Mouse (Mus musculus) gonadal fat pad, adult 2 months (tissue): ENCODE results near the gene Med24. TPM values are rescaled to one million over a fixed set of nuclear protein-coding genes. Genes with fewer than 3 reads are reported as not detected.

Experiments used
- DNase-seq: peaks from one replicate; pipeline ENCODE4 v3.0.0-alpha.2; 2012; ENCODE audit warnings: low read depth
- polyA plus RNA-seq: library from polyadenylated mRNA; depleted of rRNA; stranded (reverse); fragments of >200 nt; gene quantifications from 2 replicates; pipeline ENCODE4 v1.2.3, GENCODE M21; 2012; rRNA removed

The Med24 gene
- polyA plus RNA-seq, result 77.3 and 78.0 TPM in 2 replicates

- no peak for DNase-seq
Observed at GRCm38 (mm10) chr11:98729119-98729588, at the start of gene Med24. TSS of gene Med24 (minus strand) at chr11:98729435.

DNA sequence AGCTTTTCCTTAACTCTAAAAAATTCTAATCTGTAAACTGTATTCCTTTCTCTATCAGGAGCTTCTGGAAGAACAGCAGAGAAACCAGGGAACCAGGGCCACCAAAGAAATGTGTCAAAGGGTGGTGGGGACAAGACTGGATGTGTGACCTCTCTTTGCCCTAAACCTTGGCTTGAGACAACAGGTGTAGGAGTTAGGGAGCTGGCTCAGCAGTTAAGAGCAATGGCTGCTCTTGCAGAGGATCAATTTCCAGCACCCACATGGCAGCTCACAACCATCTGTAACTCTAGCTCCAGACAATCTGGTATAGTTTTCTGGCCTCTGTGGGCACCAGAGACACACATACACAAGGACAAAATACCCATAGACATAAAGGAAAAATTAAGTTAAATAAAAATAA, 48.7 kb upstream of the Med24 start:
- no peak for DNase-seq

DNA sequence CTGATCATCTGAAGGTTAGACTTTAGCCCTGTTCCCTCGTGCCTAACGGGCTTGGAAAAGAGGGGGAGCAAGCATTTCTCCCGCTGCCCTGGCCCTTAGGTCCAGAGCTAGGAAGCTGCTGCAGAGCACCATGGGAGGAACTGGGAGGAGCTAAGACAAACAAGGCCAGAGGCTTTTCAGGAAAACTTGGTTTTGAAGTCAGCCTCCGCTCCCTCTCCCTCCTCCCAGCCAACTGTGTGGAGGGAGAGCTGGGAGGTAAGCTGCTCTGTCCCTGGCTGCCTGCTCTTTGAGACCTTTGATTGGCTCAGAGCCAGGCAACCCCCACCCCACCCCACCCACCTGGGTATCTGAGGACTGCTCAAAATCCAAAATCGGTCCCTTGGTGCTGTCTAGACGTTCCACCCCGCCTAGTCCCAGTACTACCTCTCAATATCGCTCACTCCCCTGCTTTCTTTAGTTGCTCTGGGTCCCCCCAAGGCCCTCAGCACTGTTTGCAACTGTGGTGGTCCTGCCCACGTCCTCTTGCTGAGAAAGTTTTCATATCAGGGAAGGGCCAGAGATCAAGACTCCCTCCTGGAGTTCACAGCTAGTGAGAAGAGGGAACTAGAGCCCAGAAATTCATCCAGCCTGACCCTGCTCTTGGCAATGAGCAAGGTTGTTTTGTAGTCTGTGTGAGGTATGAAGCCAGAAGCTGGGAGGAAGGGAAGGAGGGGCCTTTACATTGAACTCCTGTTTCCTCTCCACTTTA, 47.8 kb upstream of the Med24 start:
- no peak for DNase-seq

- DNase-seq, result no peak
Observed at GRCm38 (mm10) chr11:98776052-98776764, 47.0 kb upstream of the Med24 start.

DNA sequence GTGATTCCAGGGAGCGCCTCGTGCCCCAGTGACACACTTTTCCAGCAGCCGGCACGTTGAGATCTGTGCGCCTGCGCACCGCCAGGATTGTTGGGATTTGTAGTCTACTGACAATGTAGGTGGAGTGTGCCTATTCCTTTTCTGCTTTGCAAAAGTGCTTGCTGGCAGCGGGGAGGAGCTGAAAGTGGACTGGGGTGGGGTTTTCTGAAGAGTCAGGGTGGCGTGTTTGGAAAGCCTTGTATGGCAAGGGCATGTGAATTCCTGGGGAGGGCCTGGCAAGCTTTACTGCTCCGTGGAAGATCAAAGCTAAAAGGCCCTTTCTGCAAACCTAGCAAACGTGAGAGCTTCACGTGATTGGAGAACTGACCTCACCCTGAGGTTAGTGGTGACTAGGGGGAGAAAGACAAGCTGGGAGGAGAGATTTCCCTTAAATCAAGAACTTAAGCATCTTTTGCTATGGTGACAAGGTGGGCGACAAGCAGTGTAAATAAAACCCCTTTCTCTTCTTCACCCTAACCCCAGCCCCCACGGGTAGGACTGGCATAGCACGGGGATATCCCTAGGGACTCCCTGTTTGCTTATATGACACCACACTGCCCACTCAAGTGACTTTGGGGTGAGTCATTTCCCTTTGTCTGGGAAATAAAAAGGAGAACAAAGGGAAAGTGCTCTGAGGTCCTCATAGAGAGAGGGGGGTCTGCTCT, 46.3 kb upstream of the Med24 start:
- DNase-seq, result no peak

GRCm38 (mm10) chr11:98774582-98775347, 45.5 kb upstream of the Med24 start, which contains the start of gene Nr1d1:
TSS of gene Nr1d1 (minus strand) at chr11:98775333.
- no peak for DNase-seq

GRCm38 (mm10) chr11:98773635-98774295, 44.5 kb upstream of the Med24 start:
- DNase-seq, result no peak

GRCm38 (mm10) chr11:98772667-98773171, 43.5 kb upstream of the Med24 start:
- no peak for DNase-seq

DNA sequence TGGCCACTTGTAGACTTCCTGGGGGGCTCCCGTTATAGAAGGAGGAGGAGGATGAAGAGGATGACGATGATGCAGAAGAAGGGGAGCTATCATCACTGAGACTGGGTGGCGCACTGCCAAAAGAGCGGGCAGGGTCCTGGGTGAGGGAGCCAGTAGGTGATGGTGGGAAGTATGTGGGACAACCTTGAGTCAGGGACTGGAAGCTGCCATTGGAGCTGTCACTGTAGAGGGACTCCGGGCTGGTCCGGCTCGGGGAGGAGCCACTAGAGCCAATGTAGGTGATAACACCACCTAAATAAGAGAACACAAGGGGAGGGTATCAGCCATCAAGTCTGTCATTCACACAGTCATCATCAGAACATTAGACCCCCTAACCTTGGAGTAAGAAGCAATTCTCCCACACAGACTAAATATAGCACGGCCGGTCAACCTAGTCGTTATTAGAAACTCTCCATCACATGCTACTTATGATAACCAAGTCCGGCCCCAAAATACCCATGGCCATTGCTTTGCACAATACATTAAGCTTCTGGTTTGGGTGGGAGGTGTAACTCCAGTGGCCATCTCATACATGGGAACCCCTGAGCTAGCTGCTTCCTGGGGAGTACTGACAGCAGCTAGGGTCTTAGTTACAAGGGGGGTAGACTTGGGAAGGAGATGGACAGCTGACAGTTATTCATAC, 42.8 kb upstream of the Med24 start:
- no peak for DNase-seq

- DNase-seq, result no peak
Observed at GRCm38 (mm10) chr11:98771131-98771530, 41.9 kb upstream of the Med24 start.

- DNase-seq, result no peak
Observed at GRCm38 (mm10) chr11:98770096-98770975, 41.1 kb upstream of the Med24 start.

- no peak for DNase-seq
Observed at GRCm38 (mm10) chr11:98769007-98769954, 40.0 kb upstream of the Med24 start.

- no peak for DNase-seq
Observed at GRCm38 (mm10) chr11:98768127-98769006, 39.1 kb upstream of the Med24 start.

GRCm38 (mm10) chr11:98767713-98768112, 38.5 kb upstream of the Med24 start:
- DNase-seq, result no peak

GRCm38 (mm10) chr11:98767276-98767675, 38.0 kb upstream of the Med24 start:
- no peak for DNase-seq

DNA sequence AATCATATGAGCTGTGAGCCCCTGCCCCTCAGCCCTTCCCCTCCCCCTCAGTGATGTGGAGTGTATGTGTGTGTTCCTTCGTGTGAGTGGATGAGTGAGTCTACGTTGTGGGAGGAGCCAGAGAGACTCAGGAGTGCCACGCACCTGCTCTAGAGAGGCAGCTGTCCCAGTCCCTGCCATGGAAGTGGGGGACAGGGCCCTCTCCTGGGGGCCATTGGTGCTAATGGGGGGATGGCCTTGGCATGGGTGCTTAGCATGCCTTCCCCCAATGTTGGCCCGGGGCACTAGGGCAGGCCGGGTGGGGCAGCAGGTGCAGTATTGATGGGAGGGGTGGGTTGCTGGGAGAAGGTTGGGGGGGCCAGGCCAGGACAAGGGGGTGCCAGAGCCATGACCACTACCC, 37.6 kb upstream of the Med24 start:
- no peak for DNase-seq

DNA sequence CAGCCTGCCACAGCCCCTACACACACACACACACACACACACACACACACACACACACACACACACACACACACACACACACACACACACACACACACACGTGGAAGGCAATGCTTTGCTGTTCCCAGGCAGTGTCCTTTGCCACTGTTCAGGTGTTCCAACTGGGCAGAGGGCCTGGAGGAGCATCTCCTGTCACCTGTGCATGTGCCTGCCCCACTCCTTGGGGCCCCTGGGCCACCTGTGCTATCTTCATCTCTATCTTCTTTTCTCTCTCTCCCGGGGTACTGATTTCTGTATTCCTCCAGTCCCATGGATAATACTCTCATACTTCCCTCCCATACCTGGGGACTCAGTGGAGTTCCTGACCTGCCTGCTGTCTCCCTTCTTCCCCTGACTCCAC, 37.1 kb upstream of the Med24 start:
- no peak for DNase-seq
